Mouse (Mus musculus): ENCODE data around the gene Shisa8. TPM values are rescaled to one million over a fixed set of nuclear protein-coding genes. Genes with fewer than 3 reads are reported as not detected.
A peak's percentile ranks its signal among the peaks of the same experiment; 100 is the strongest.

The Shisa8 gene
- polyA plus RNA-seq, 3 experiments from 2014 or later, result not detected

GRCm38 (mm10) chr15:82203090-82203489 is 9.5 kb downstream of the Shisa8 start:
- no peak for ATAC-seq

DNA sequence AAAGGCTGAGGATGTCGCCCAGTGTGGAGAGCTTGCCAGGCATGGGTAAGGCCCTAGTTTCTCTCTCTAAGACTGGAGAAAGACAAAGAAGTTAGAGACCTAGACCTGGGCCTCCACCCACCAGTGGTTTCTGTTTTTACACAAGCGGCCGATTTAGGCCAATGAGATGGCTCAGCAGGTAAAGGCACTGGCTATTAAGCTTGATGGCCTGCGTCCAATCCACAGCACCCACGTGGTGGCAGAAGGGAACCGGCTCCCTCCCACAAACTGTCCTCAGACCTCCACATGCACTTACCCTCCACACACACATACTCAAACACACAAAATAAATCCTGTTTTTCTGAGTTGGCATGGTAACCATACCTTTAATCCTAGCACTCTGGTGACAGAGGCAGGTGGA is 10.5 kb downstream of the Shisa8 start:
- no peak for ATAC-seq

DNA sequence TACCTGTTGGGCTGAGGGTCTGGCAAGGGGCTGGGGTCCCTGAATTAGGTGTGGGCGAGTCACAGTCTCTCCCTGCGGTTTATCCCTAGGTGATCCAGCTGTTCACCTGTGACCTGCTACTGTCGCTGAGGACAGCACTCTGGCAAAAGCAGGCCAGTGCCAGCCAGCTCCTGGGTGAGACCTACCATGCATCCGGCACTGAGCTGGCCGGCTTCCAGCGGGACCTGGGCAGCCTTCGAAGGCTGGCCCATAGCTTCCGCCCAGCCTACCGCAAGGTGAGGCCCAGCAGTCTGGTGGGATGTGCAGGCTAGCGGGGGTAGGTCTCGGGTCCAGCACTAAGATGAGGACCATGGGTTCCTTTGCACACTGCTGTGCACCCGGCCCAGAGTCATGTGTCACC is 13.1 kb downstream of the Shisa8 start:
- no peak for ATAC-seq

DNA sequence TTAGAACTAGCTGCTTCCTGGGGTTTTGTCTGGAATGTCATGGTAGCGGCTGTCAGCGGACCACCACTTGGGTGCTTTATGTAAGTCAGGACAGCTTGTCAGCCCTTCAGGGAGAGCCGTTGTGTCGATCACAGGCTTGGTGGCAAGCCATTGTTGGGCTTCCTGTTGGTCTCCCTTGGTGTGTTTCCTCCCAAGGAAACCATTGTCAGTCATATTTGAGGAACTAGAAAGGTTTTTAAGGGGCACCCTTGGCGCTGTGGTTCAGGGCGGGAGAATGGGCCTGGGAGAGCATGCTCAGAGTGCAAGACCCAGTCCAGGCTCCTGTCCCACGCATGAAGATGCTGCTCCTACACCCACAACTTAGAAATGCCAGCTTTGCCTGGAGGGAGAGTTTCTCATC is 14.3 kb downstream of the Shisa8 start:
- ATAC-seq, result no peak

GRCm38 (mm10) chr15:82197937-82198336 is 14.7 kb downstream of the Shisa8 start:
- no peak for ATAC-seq

DNA sequence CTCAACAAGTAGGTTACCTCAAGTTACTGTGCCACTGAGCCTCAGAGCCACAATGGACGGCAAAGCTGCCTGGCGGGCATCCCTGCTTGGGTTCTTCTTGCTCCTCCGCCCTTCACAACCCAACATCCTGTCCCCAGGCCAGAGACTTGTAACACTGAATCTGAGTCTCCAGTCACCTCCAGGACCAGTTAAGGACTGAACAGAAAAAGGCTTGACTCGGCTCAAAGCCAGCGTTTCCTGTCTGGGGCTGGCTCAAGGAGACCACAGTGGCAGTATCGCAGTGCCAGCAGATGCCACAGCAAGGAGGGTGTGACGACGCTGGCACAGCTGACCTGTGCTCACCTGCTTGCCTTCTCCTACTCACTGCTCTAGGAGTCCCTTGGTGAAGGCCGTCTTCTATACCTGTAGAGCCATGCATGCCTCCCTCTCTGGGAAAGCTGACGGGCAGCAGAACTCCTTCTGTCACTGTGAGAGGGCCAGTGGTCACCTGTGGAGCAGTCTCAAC is 15.3 kb downstream of the Shisa8 start:
- no peak for ATAC-seq

DNA sequence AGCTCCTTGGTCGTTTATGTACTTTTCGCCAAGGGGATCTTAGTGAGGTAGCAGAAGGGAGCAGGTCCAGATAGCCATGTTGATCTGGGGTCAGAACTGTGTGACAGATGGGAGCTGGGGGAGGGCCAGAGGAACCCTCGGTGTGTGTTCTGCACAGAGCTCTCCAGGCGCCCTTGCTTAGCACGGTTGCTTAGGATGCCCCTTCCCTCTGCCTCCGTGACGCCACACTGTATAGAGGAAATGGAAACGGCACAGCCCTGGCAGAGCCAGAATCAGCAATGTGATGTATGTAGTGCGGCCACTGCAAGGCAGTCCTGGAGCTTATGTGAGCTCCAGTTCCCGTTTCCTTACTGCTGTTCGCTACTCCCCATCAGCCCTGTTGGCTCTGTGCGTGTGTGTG is 16.3 kb downstream of the Shisa8 start:
- no peak for ATAC-seq

- ATAC-seq, result no peak
Observed at GRCm38 (mm10) chr15:82192617-82193016, 20.0 kb downstream of the Shisa8 start.

GRCm38 (mm10) chr15:82188481-82189240 is 24.0 kb downstream of the Shisa8 start:
- no peak for ATAC-seq

- no peak for ATAC-seq
Observed at GRCm38 (mm10) chr15:82187924-82188323, 24.7 kb downstream of the Shisa8 start.

DNA sequence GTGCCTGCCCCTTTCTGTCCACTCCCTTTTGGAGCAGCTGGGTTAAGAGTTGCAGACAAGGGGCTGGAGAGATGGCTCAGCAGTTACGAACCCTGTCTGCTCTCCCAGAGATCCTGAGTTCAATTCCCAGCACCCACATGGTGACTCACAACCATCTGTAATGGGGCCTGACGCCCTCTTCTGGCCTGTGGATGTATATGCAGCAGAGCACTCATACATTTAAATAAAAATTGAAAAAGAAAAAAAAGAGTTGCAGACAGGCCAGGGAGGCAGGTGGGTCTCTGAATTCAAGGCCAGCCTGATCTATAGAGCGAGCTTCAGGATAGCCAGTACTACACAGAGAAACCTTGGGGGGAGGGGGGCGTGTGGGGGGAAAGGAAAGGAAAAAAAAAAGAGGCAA is 25.2 kb downstream of the Shisa8 start:
- ATAC-seq, result no peak

DNA sequence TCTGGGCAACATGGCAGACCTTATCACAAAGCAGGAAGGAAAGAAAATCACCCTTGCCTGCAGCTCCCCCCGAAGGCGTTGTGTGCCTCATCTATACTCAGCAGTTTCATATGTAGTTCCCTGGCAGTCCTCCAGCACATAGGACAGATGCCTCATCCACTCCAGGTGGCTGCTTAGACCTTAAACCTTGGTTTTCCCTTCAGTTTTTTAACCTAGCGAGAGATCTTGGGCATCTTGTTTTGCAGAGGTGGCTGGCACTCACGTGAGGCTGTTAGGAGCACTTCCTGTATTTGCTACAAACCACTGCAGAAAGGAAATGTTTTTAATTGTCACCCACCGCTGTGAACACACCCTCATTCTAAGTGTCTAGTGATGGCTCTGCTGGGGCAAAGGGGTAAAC is 25.7 kb downstream of the Shisa8 start:
- peak; percentile 82 for ATAC-seq

DNA sequence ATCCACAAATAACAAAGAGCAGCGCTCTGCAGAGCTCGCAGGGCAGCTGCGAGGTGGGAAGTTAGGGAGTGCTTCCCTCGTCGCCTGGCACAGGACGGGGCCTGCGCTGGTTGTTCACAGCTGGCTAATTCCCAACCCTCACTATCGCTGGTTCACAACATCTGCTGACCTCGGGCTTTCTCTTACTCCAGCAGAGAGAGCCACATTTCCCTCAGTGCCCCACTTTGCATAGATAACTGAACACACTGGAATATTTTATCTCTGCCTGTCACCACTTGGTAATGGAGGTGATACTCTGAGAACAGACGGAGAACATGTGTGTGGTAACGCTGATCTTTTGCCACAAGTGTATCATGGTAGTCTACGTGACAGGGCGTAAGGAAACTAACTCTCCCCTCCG is 26.5 kb downstream of the Shisa8 start:
- no peak for ATAC-seq

DNA sequence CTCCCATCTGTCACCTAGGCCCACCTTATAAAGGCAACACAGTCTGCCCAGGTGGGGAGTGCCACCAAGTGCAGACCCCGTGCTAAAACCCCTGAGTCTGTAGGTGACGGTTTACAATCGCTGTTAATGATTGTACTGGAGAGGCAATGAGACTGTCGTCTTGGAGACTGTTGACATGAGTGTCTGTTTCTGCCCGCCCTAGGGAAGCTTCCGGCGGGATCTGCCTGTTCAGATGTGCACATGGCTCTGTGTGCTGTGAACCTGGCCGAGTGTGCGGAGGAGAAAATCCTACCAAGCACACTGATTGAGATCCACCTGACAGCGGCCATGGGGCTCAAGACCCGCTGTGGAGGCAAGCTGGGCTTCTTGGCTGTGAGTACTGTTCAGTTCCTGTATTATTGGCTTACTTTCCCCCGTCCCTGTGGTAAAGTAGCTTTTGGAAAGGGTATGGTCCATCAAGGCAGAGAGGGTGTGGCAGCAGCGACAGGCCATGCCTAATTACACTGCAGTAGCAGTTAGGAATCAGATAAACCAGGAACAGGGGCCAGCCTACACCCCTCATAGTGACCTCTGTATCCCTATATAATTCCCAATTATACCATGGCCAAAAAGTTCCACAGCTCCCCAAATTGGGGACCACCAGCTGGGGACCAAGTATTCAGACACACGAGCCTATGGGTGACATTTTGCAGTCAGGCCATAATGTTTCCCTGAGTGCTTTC is 27.4 kb downstream of the Shisa8 start:
- no peak for ATAC-seq

- ATAC-seq, result no peak
Observed at GRCm38 (mm10) chr15:82184656-82185055, 28.0 kb downstream of the Shisa8 start.

- ATAC-seq, result no peak
Observed at GRCm38 (mm10) chr15:82184183-82184582, 28.4 kb downstream of the Shisa8 start.

DNA sequence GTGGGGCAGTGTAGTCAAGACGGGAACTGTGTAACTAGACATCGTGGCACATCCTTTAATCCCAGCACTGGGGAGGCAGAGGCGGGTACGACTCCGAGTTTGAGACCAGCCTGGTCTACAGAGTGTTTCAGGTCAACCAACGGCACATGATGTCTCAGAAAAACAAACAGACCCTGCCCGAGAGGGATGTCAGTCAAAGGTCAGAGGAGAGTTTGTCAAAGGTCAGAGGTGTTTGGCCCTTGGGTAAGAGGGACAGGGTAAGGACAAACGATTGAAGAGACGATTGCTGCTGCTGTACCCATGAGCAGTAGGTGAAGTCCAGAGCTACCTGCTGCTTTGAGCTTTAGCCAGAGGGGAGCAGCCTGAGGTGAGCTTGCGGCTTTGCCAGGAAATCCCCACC is 29.0 kb downstream of the Shisa8 start:
- ATAC-seq, result no peak

GRCm38 (mm10) chr15:82182311-82182710 is 30.3 kb downstream of the Shisa8 start:
- no peak for ATAC-seq

DNA sequence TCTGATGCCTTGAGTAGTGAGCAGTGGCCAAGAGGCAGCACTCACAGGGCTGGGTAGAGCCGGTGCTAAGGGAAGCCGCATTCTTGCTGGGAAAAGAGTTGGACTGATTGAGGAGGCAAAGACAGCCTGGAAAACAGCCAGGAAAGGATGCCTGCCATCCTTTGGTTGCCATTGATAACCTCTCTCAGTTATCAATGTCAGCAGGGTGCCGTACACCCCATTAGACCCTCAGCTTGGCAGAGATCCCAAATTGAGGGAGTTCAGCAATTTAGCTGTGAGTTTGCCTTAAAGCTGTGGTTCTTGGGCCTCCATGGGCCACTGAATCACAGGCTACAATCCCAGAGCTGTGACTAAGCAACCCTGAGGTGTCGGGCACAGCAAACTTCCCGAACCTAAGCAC is 31.5 kb downstream of the Shisa8 start:
- ATAC-seq, result no peak

DNA sequence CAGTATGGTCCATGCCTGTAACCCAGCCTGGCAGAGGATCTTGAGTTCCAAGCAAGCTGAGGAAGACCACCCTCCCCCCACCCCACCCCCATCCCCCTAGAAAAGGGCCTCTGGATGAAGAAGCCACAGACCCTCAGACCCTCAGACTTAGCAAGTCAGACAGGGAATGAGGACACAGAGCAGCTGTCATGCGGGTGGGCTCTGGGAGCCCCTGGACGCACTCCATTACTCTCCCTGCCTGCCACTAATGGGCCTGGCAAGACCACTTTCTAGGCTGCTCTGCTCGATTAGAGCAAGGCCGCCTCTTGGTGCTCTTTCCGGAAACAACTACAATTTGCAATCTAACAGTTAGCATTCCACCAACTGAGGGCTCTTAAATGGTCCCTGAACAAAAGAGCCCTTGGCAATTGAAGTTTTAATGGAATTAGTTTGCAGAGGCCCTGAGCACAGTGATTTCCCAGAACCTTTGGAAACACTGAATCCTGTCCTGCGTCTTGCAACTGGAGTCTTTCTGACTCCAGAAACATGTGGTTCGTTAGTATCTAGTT is 34.8 kb downstream of the Shisa8 start:
- no peak for ATAC-seq

DNA sequence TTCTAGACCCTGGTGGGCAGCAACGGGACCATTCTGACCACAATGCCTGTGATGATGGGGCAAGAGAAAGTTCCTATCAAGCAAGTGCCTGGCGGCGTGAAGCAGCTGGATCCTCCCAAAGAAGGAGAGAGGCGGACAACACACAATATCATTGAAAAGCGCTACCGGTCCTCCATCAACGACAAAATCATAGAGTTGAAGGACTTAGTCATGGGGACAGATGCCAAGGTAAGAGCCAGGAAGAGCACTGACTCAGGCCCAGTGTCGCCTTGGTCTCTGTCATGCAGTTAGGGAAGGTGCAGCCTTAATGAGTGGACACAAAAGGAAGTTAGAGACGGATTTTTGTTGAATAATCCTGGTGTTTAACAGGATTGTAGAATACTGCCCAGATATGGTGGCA is 37.5 kb downstream of the Shisa8 start:
- no peak for ATAC-seq

- no peak for ATAC-seq
Observed at GRCm38 (mm10) chr15:82172648-82173047, 40.0 kb downstream of the Shisa8 start.

- ATAC-seq, result no peak
Observed at GRCm38 (mm10) chr15:82170437-82171377, 41.9 kb downstream of the Shisa8 start.
